In genomic region chr5:123444069-123444468, GRCm38 (mm10) we compare ENCODE assay signal across 9 mouse cellular contexts. TPM values are rescaled to one million over a fixed set of nuclear protein-coding genes. Genes with fewer than 3 reads are reported as not detected.
A peak's percentile ranks its signal among the peaks of the same experiment; 100 is the strongest.
DNase-seq lines count a peak whose midpoint lies in the region; ATAC-seq lines count a peak whose summit lies in the region.
"Had no signal": no experiment of that assay in that cellular context is flagged by ENCODE, and none has a peak within 500 bp of the region (broad histone marks: within the 10 kb centered on the region; RNA-seq: fewer than 3 reads in every experiment).

No protein-coding gene starts in this region.

- H3K4me1 ChIP-seq in kidney, embryonic 15.5 days = no peaks in the 10 kb centered on the region

- no peaks in the 10 kb centered on the region for H3K9me3 ChIP-seq in kidney, embryonic 15.5 days (replicated peaks)

- H3K27me3 ChIP-seq in kidney, embryonic 15.5 days = no peaks in the 10 kb centered on the region

- H3K4me3 ChIP-seq in kidney, embryonic 15.5 days (replicated peaks) = no peak overlapping the region
- H3K4me3 ChIP-seq: erythroblast, embryonic 14.5 days had no signal

- ATAC-seq in kidney, embryonic 15.5 days (replicated peaks; ENCODE audit: low FRiP score) = no peak

- peak; percentile 31 for DNase-seq in kidney, adult 11 months
- peak; percentile 66 to 70 for DNase-seq in adrenal gland, adult 18-20 months (ENCODE audit: low spot score in 2 of 2)
- DNase-seq in embryo, embryonic 10 days (ENCODE audit: low spot score) = peak; percentile 80
- DNase-seq in heart, adult 9 months (ENCODE audit: low spot score in 2 of 2) = peak; percentile 66 to 77
- DNase-seq in left cerebral cortex, adult 11 months (ENCODE audit: low spot score) = peak; percentile 58
- DNase-seq in mesoderm, embryonic 11.5 days (ENCODE audit: low read depth, low spot score) = peak; percentile 77
- DNase-seq in telencephalon, adult 2 months (ENCODE audit: low read depth, low spot score) = peak; percentile 56

- no peak overlapping the region for H3K27ac ChIP-seq in kidney, embryonic 15.5 days

- H3K9ac ChIP-seq in kidney, embryonic 15.5 days = no peak overlapping the region

- H3K36me3 ChIP-seq in kidney, embryonic 15.5 days = peaks cover 84% of the 10 kb centered on the region

- no peak overlapping the region for H3K4me2 ChIP-seq in kidney, embryonic 15.5 days

- WGBS in kidney, embryonic 15.5 days = 48% methylated on average over 4 of the region's 4 CpGs

RNA-seq across cellular contexts. Expression of gene Lrrc43, which starts 45.0 kb away (rescaled TPM):
- polyA plus RNA-seq in kidney, embryonic 15.5 days (2015; fragmentation: Nextera tagmentation; extraction: Ambion mirVana) = not detected in 2 replicates
- total RNA-seq in adrenal gland, adult 18-20 months (2021) = not detected
- polyA plus RNA-seq: erythroblast, embryonic 14.5 days had no signal

RNA-seq across cellular contexts. Expression of gene Il31, which starts 45.2 kb away (rescaled TPM):
- not detected in 2 replicates for polyA plus RNA-seq in kidney, embryonic 15.5 days (2015; fragmentation: Nextera tagmentation; extraction: Ambion mirVana)
- total RNA-seq in adrenal gland, adult 18-20 months (2021) = not detected
- polyA plus RNA-seq: erythroblast, embryonic 14.5 days had no signal

RNA-seq across cellular contexts. Expression of gene Mlxip, which starts 49.5 kb away (rescaled TPM):
- polyA plus RNA-seq in kidney, embryonic 15.5 days (2015; fragmentation: Nextera tagmentation; extraction: Ambion mirVana) = 18.5 and 18.7 TPM in 2 replicates
- 10 to 100 TPM; 18.5 to 26.8 TPM for total RNA-seq in adrenal gland, adult 18-20 months (2021)
